Mouse (Mus musculus) megakaryocyte, embryonic 14.5 days (primary cell): ENCODE results near the gene Lims1.

Experiments used
- FLI1 ChIP-seq: IDR thresholded peaks from 2 replicates; pipeline ENCODE4 v1.6.1; 2012; ENCODE audit warnings: low read length, inconsistent platforms, mixed read lengths
- GATA1 ChIP-seq: IDR thresholded peaks from 3 replicates; pipeline ENCODE4 v1.6.1; 2012; ENCODE audit warnings: mixed read lengths, low read length, inconsistent platforms, borderline replicate concordance

GRCm38 (mm10) chr10:58447280-58447781, 124.1 kb downstream of the Lims1 start:
- TF ChIP-seq GATA1 (no peak), FLI1 (no peak)
